Mouse (Mus musculus): ENCODE data around the gene Clasrp. TPM values are rescaled to one million over a fixed set of nuclear protein-coding genes. Genes with fewer than 3 reads are reported as not detected.
A peak's percentile ranks its signal among the peaks of the same experiment; 100 is the strongest.

Gene Clasrp
- polyA plus RNA-seq, 1 experiment from 2014 or later: 57.2 TPM

- Histone ChIP-seq H3K36me3 (ENCODE audit: control insufficient read depth, insufficient read depth) (peaks cover 24% of the 10 kb centered on the region), H3K4me1 (replicated peaks; ENCODE audit: control insufficient read depth, insufficient read depth, low read length) (peaks cover 8% of the 10 kb centered on the region), H3K27ac (ENCODE audit: low read length) (no peak overlapping the region), H3K4me3 (replicated peaks; ENCODE audit: low read length) (no peak overlapping the region), H3K27me3 (replicated peaks; ENCODE audit: control insufficient read depth, insufficient read depth, low read length) (no peaks in the 10 kb centered on the region), H3K9me3 (ENCODE audit: control insufficient read depth, low read length) (no peaks in the 10 kb centered on the region), H3K9ac (replicated peaks; ENCODE audit: low read depth, low read length) (no peak overlapping the region), H3K4me2 (ENCODE audit: low read length) (no peak overlapping the region)
- ATAC-seq: no peak
These were observed 28.0 kb upstream of the Clasrp start for GRCm38 (mm10) chr7:19632275-19632674.

DNA sequence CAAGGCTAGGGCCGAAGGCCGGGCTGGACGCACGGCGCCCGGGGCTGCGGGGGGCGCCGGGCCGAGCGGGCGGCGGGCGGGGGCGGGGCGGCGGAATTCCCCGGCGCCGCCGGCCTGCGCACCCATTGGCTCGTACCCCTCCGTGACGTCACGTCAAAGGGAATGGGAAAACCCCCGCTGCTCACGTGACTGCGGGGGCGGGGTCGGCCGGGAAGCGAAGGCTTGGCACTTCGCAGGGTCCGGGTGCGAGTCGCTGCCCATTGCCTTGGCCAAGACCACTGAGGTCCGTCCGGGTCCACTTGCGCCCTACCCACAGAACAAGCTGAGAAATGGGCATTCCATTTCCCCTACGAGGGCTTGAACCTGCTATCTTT is 25.1 kb upstream of the Clasrp start, which contains the start of gene Relb:
Relb (minus strand) TSS at position 78 of the 374 bp plus-strand sequence.
- WGBS: 1% methylated on average over 20 of the region's 41 CpGs
- no peaks in the 10 kb centered on the region for H3K9me3 ChIP-seq (ENCODE audit: control insufficient read depth, low read length)
- H3K36me3 ChIP-seq (ENCODE audit: control insufficient read depth, insufficient read depth): peaks cover 13% of the 10 kb centered on the region
- peak within 1 kb of the TSS; percentile 65 for H3K4me3 ChIP-seq (replicated peaks; ENCODE audit: low read length)
- H3K27me3 ChIP-seq (replicated peaks; ENCODE audit: control insufficient read depth, insufficient read depth, low read length): no peaks in the 10 kb centered on the region
- peak within 1 kb of the TSS; percentile 63 for H3K27ac ChIP-seq (ENCODE audit: low read length)
- H3K4me2 ChIP-seq (ENCODE audit: low read length): peak within 1 kb of the TSS; percentile 94
- ATAC-seq: peak; percentile 66
- H3K4me1 ChIP-seq (replicated peaks; ENCODE audit: control insufficient read depth, insufficient read depth, low read length): peaks cover 8% of the 10 kb centered on the region
- H3K9ac ChIP-seq (replicated peaks; ENCODE audit: low read depth, low read length): peak within 1 kb of the TSS; percentile 22

GRCm38 (mm10) chr7:19628536-19629360 is 24.5 kb upstream of the Clasrp start:
- WGBS: 1% methylated on average over 53 of the region's 57 CpGs
- Histone ChIP-seq H3K4me2 (ENCODE audit: low read length) (peak overlapping the region; percentile 94), H3K36me3 (ENCODE audit: control insufficient read depth, insufficient read depth) (peaks cover 8% of the 10 kb centered on the region; the same call in 1 of the 2 replicates), H3K9me3 (ENCODE audit: control insufficient read depth, low read length) (no peaks in the 10 kb centered on the region), H3K9ac (replicated peaks; ENCODE audit: low read depth, low read length) (peak overlapping the region; percentile 22), H3K27me3 (replicated peaks; ENCODE audit: control insufficient read depth, insufficient read depth, low read length) (no peaks in the 10 kb centered on the region), H3K4me3 (replicated peaks; ENCODE audit: low read length) (peak overlapping the region; percentile 65), H3K27ac (ENCODE audit: low read length) (peak overlapping the region; percentile 63), H3K4me1 (replicated peaks; ENCODE audit: control insufficient read depth, insufficient read depth, low read length) (peaks cover 8% of the 10 kb centered on the region)
- peak; percentile 78 for ATAC-seq

DNA sequence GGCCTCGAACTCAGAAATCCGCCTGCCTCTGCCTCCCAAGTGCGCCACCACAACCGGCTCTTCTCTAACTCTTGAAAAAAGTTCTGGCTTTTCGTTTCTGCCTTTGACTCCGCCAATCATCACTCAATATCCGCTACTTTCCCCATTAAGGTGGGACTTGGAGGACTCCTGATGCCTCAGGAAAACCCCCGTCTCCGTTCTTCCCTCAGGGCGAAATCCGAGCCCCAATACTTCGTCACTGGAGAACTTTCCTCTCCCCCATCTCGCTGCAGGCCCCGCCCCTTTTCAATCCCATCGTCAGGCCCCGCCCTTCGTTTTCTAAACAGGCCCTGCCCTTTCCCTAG is 23.9 kb upstream of the Clasrp start:
- Histone ChIP-seq H3K4me1 (replicated peaks; ENCODE audit: control insufficient read depth, insufficient read depth, low read length) (peaks cover 8% of the 10 kb centered on the region), H3K4me3 (replicated peaks; ENCODE audit: low read length) (peak overlapping the region; percentile 65), H3K27ac (ENCODE audit: low read length) (no peak overlapping the region), H3K36me3 (ENCODE audit: control insufficient read depth, insufficient read depth) (0 out of 2 replicates have a peak, but pooled peaks cover 2% of the 10 kb centered on the region), H3K27me3 (replicated peaks; ENCODE audit: control insufficient read depth, insufficient read depth, low read length) (no peaks in the 10 kb centered on the region), H3K9me3 (ENCODE audit: control insufficient read depth, low read length) (no peaks in the 10 kb centered on the region), H3K9ac (replicated peaks; ENCODE audit: low read depth, low read length) (no peak overlapping the region), H3K4me2 (ENCODE audit: low read length) (peak overlapping the region; percentile 94)
- ATAC-seq: no peak
- 15% methylated on average over 17 of the region's 17 CpGs for WGBS

GRCm38 (mm10) chr7:19627721-19628120 is 23.4 kb upstream of the Clasrp start:
- Histone ChIP-seq H3K27me3 (replicated peaks; ENCODE audit: control insufficient read depth, insufficient read depth, low read length) (no peaks in the 10 kb centered on the region), H3K27ac (ENCODE audit: low read length) (no peak overlapping the region), H3K36me3 (ENCODE audit: control insufficient read depth, insufficient read depth) (no peaks in the 10 kb centered on the region), H3K4me1 (replicated peaks; ENCODE audit: control insufficient read depth, insufficient read depth, low read length) (peaks cover 8% of the 10 kb centered on the region), H3K9me3 (ENCODE audit: control insufficient read depth, low read length) (no peaks in the 10 kb centered on the region), H3K4me3 (replicated peaks; ENCODE audit: low read length) (no peak overlapping the region), H3K4me2 (ENCODE audit: low read length) (peak overlapping the region; percentile 94), H3K9ac (replicated peaks; ENCODE audit: low read depth, low read length) (no peak overlapping the region)
- no peak for ATAC-seq
- 72% methylated on average over 3 of the region's 3 CpGs for WGBS

- Histone ChIP-seq H3K27ac (ENCODE audit: low read length) (no peak overlapping the region), H3K36me3 (ENCODE audit: control insufficient read depth, insufficient read depth) (no peaks in the 10 kb centered on the region), H3K4me3 (replicated peaks; ENCODE audit: low read length) (no peak overlapping the region), H3K27me3 (replicated peaks; ENCODE audit: control insufficient read depth, insufficient read depth, low read length) (no peaks in the 10 kb centered on the region), H3K4me2 (ENCODE audit: low read length) (no peak overlapping the region), H3K4me1 (replicated peaks; ENCODE audit: control insufficient read depth, insufficient read depth, low read length) (peaks cover 7% of the 10 kb centered on the region), H3K9me3 (ENCODE audit: control insufficient read depth, low read length) (no peaks in the 10 kb centered on the region), H3K9ac (replicated peaks; ENCODE audit: low read depth, low read length) (no peak overlapping the region)
- WGBS: 80% methylated on average over 2 of the region's 2 CpGs
- ATAC-seq: no peak
These were observed 19.1 kb upstream of the Clasrp start for GRCm38 (mm10) chr7:19623433-19623832.

GRCm38 (mm10) chr7:19622241-19622640 is 18.0 kb upstream of the Clasrp start:
- Histone ChIP-seq H3K9me3 (ENCODE audit: control insufficient read depth, low read length) (no peaks in the 10 kb centered on the region), H3K9ac (replicated peaks; ENCODE audit: low read depth, low read length) (no peak overlapping the region), H3K4me3 (replicated peaks; ENCODE audit: low read length) (no peak overlapping the region), H3K4me2 (ENCODE audit: low read length) (no peak overlapping the region), H3K4me1 (replicated peaks; ENCODE audit: control insufficient read depth, insufficient read depth, low read length) (0 out of 2 replicates have a peak, but pooled peaks cover 3% of the 10 kb centered on the region), H3K27me3 (replicated peaks; ENCODE audit: control insufficient read depth, insufficient read depth, low read length) (no peaks in the 10 kb centered on the region), H3K36me3 (ENCODE audit: control insufficient read depth, insufficient read depth) (no peaks in the 10 kb centered on the region), H3K27ac (ENCODE audit: low read length) (no peak overlapping the region)
- ATAC-seq: no peak
- 46% methylated on average over 6 of the region's 6 CpGs for WGBS

- H3K4me2 ChIP-seq (ENCODE audit: low read length): no peak overlapping the region
- H3K27me3 ChIP-seq (replicated peaks; ENCODE audit: control insufficient read depth, insufficient read depth, low read length): no peaks in the 10 kb centered on the region
- peak; percentile 31; the same call in 1 of the 2 replicates for ATAC-seq
- H3K4me3 ChIP-seq (replicated peaks; ENCODE audit: low read length): no peak overlapping the region
- no peak overlapping the region for H3K9ac ChIP-seq (replicated peaks; ENCODE audit: low read depth, low read length)
- no peaks in the 10 kb centered on the region for H3K9me3 ChIP-seq (ENCODE audit: control insufficient read depth, low read length)
- WGBS: 72% methylated on average over 7 of the region's 7 CpGs
- no peaks in the 10 kb centered on the region for H3K36me3 ChIP-seq (ENCODE audit: control insufficient read depth, insufficient read depth)
- H3K27ac ChIP-seq (ENCODE audit: low read length): no peak overlapping the region
- H3K4me1 ChIP-seq (replicated peaks; ENCODE audit: control insufficient read depth, insufficient read depth, low read length): 0 out of 2 replicates have a peak, but pooled peaks cover 3% of the 10 kb centered on the region
These were observed 16.5 kb upstream of the Clasrp start for GRCm38 (mm10) chr7:19620811-19621210.

DNA sequence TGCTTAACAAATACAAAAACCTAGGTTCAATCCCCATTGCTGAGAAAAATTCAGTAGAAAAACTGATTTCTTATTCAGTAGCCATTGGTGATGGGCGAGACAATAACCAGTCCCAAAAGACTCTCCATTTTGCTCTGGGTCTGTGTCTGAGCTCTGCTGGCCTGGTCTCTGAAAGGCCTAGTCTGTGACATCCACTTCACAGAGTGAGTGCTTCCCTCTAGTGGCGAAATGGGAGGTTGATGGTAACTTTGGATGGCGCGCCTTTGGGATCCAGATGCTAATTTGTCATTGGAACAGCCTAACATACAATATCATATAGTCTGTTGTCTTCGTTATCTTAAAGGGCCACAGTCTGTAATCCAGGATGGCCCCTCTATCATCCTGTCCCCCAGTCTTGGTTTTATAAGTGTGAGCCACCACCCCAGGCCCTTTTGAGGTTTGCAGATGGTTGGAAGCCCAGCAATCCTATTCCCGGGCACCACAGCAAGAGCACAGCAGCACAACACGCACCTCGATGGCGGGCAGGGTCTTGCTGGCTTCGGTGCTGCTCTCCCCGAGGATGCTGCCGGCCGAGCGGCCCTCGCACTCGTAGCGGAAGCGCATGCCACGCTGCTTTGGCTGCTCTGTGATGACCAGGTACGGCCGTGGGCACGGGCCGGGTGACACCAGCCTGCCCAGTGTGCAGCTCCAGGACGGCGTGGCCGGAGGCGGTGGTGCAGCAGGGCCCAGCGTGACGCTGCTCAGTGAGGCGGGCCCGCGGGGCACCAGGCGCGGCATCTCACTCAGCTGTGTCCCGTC is 14.9 kb upstream of the Clasrp start:
- ATAC-seq: peak; percentile 80
- peak overlapping the region; percentile 47 for H3K9ac ChIP-seq (replicated peaks; ENCODE audit: low read depth, low read length)
- no peak overlapping the region for H3K27ac ChIP-seq (ENCODE audit: low read length)
- no peaks in the 10 kb centered on the region for H3K27me3 ChIP-seq (replicated peaks; ENCODE audit: control insufficient read depth, insufficient read depth, low read length)
- WGBS: 7% methylated on average over 35 of the region's 35 CpGs
- peak overlapping the region; percentile 44 for H3K4me2 ChIP-seq (ENCODE audit: low read length)
- H3K4me3 ChIP-seq (replicated peaks; ENCODE audit: low read length): peak overlapping the region; percentile 22
- H3K4me1 ChIP-seq (replicated peaks; ENCODE audit: control insufficient read depth, insufficient read depth, low read length): 0 out of 2 replicates have a peak, but pooled peaks cover 3% of the 10 kb centered on the region
- no peaks in the 10 kb centered on the region for H3K9me3 ChIP-seq (ENCODE audit: control insufficient read depth, low read length)
- H3K36me3 ChIP-seq (ENCODE audit: control insufficient read depth, insufficient read depth): no peaks in the 10 kb centered on the region
